Mouse (Mus musculus): ENCODE results near the gene Rnf8. TPM values are rescaled to one million over a fixed set of nuclear protein-coding genes. Genes with fewer than 3 reads are reported as not detected.
A peak's percentile ranks its signal among the peaks of the same experiment; 100 is the strongest.
"Not testable (repeated sequence)": the region's sequence is repeated elsewhere in the genome, so short reads cannot be mapped to it uniquely, and the experiment has no call there.

Rnf8 gene
- polyA plus RNA-seq, 2 experiments, result 23.7 to 35.9 TPM

DNA sequence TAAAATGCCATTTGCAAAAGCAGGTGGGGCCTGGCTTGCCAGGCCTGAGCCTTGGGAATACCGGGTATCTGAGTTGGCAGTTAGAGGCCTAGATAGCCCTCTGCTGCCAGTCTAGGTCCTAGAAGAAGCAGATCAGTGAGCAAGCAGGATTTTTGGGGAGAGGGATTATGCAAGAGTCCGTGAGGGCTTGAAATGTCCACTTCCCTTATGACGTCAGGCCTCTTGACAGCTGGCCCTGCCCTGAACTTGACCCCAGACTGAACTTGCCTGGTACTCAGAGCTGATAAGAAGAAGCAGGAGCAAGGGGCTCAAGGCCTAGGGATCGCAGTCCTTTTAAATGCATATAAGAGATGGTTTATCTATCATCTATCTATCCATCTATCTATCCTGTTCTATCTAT is 13.2 kb upstream of the Rnf8 start:
- H3K27ac ChIP-seq, result no peak overlapping the region
- TF ChIP-seq CTCF (IDR thresholded peaks at IDR 0.05; ENCODE audit: low read depth), result no peak
- TF ChIP-seq EP300 (IDR thresholded peaks at IDR 0.05; ENCODE audit: low read depth), result no peak
- no peak overlapping the region for H3K9ac ChIP-seq (replicated peaks)
- ATAC-seq (ENCODE audit: insufficient read depth) (no peak), DNase-seq (ENCODE audit: low read depth in 3 of 3, low spot score in 3 of 3) (no peak)
- no peaks in the 10 kb centered on the region for H3K9me3 ChIP-seq (ENCODE audit: control insufficient read depth, low read length)
- H3K36me3 ChIP-seq (replicated peaks; ENCODE audit: control insufficient read depth, insufficient read depth, low read depth), result no peaks in the 10 kb centered on the region
- no peaks in the 10 kb centered on the region for H3K4me1 ChIP-seq (replicated peaks; ENCODE audit: control insufficient read depth in 2 of 2, insufficient read depth in 2 of 2, low read length in 1 of 2)
- H3K4me3 ChIP-seq (ENCODE audit: insufficient read depth in 1 of 2, low read depth in 2 of 2, low read length in 2 of 2), result no peak overlapping the region
- no peaks in the 10 kb centered on the region for H3K27me3 ChIP-seq (ENCODE audit: control insufficient read depth, insufficient read depth, low read length)
- 50% methylated on average over 4 of the region's 4 CpGs for WGBS (ENCODE audit: insufficient replicate concordance)
- H3K4me2 ChIP-seq (ENCODE audit: low read depth), result no peak overlapping the region

DNA sequence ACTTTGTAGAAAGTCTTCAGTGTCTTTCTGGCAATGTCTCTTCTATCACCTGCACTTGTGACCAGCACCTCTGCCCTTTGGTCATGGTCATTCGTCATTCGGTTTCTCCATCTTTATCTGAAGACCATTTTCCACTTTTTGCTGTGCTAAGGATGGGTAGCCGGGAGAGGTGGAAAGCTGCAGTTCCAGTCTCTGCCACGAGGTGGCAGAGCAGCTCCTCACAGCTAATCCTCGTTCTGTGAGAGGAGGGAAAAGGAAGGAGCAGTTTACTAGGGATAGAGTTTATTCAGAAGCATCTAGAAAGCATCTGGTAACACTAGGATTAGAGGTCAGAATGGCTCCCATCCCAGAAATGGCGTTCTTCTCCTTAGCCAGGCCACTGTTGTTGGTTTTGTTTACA is 11.3 kb upstream of the Rnf8 start:
- H3K9ac ChIP-seq (replicated peaks), result no peak overlapping the region
- no peaks in the 10 kb centered on the region for H3K27me3 ChIP-seq (ENCODE audit: control insufficient read depth, insufficient read depth, low read length)
- no peak overlapping the region for H3K27ac ChIP-seq
- H3K36me3 ChIP-seq (replicated peaks; ENCODE audit: control insufficient read depth, insufficient read depth, low read depth), result no peaks in the 10 kb centered on the region
- H3K4me1 ChIP-seq (replicated peaks; ENCODE audit: control insufficient read depth in 2 of 2, insufficient read depth in 2 of 2, low read length in 1 of 2), result no peaks in the 10 kb centered on the region
- peak; percentile 31 to 39 (median 36) for DNase-seq (ENCODE audit: low read depth in 3 of 3, low spot score in 3 of 3)
- TF ChIP-seq CTCF (IDR thresholded peaks at IDR 0.05; ENCODE audit: low read depth) (peak; percentile 97), EP300 (IDR thresholded peaks at IDR 0.05; ENCODE audit: low read depth) (no peak)
- no peak for ATAC-seq (ENCODE audit: insufficient read depth)
- WGBS (ENCODE audit: insufficient replicate concordance), result 21% methylated on average over 6 of the region's 6 CpGs
- no peaks in the 10 kb centered on the region for H3K9me3 ChIP-seq (ENCODE audit: control insufficient read depth, low read length)
- H3K4me3 ChIP-seq (ENCODE audit: insufficient read depth in 1 of 2, low read depth in 2 of 2, low read length in 2 of 2), result no peak overlapping the region
- no peak overlapping the region for H3K4me2 ChIP-seq (ENCODE audit: low read depth)

DNA sequence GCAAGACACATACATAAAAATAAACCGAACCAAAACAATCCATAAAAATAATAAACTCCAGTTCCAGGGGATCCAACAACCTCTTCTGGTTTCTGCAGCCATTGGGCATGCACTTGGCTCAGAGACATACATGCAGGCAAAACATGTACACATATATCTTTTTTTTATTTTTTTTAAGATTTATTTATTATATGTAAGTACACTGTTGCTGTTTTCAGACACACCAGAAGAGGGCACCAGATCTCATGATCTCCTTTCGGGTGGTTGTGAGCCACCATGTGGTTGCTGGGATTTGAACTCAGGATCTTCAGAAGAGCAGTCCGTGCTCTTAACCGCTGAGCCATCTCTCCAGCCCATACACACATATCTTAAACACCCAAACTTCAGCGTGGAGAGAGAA is 1.1 kb upstream of the Rnf8 start:
- Histone ChIP-seq H3K4me2 (ENCODE audit: low read depth) (peak overlapping the region; percentile 84), H3K27ac (peak overlapping the region; percentile 40; the same call in 1 of the 2 replicates), H3K4me1 (replicated peaks; ENCODE audit: control insufficient read depth in 2 of 2, insufficient read depth in 2 of 2, low read length in 1 of 2) (peaks cover 8 to 21% of the 10 kb centered on the region in 2 experiments)
- not testable (repeated sequence) for H3K9me3 ChIP-seq (ENCODE audit: control insufficient read depth, low read length); ATAC-seq (ENCODE audit: insufficient read depth); H3K4me3 ChIP-seq (ENCODE audit: insufficient read depth in 1 of 2, low read depth in 2 of 2, low read length in 2 of 2); H3K36me3 ChIP-seq (replicated peaks; ENCODE audit: control insufficient read depth, insufficient read depth, low read depth); H3K27me3 ChIP-seq (ENCODE audit: control insufficient read depth, insufficient read depth, low read length); DNase-seq (ENCODE audit: low read depth in 3 of 3, low spot score in 3 of 3); H3K9ac ChIP-seq (replicated peaks)
- peak; percentile 33 for TF ChIP-seq CTCF (IDR thresholded peaks at IDR 0.05; ENCODE audit: low read depth)
- WGBS (ENCODE audit: insufficient replicate concordance), result 77% methylated on average over 5 of the region's 5 CpGs

DNA sequence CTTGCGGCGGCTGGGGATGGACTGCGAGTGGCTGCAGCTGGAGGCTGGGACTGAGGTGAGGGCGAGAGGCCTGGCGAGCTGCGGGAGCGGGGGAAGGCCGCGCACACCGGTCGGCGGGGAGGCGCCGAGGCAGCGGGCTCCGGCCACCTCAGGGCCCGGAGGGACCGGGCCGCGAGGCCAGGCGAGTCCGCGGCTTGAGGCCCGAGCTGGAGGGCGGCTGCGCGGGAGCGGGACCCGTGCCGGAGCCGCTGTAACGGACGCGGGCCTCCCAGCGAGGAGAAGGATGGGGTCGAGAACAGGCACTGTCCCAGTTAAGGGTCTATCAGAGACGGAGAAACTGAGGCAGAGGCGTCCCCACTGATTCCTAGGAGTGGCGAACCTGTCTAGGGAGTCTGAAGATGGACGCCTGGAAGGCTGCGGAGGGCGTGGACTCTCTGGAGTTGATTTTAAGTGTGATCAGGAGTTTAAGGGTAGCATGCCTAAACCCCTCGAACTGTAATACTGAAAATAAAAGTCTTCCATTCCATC is 498 bp downstream of the Rnf8 start:
- TF ChIP-seq CTCF (IDR thresholded peaks at IDR 0.05; ENCODE audit: low read depth) (no peak), EP300 (IDR thresholded peaks at IDR 0.05; ENCODE audit: low read depth) (no peak)
- DNase-seq (ENCODE audit: low read depth in 3 of 3, low spot score in 3 of 3) (peak in 1 of 3 experiments; percentile 9), ATAC-seq (ENCODE audit: insufficient read depth) (peak; percentile 63)
- Histone ChIP-seq H3K4me3 (ENCODE audit: insufficient read depth in 1 of 2, low read depth in 2 of 2, low read length in 2 of 2) (peak overlapping the region; percentile 76 to 89), H3K4me2 (ENCODE audit: low read depth) (peak overlapping the region; percentile 84), H3K36me3 (replicated peaks; ENCODE audit: control insufficient read depth, insufficient read depth, low read depth) (peaks cover 17% of the 10 kb centered on the region), H3K4me1 (replicated peaks; ENCODE audit: control insufficient read depth in 2 of 2, insufficient read depth in 2 of 2, low read length in 1 of 2) (peaks cover 8 to 21% of the 10 kb centered on the region in 2 experiments), H3K27ac (peak overlapping the region; percentile 68), H3K27me3 (ENCODE audit: control insufficient read depth, insufficient read depth, low read length) (no peaks in the 10 kb centered on the region), H3K9me3 (ENCODE audit: control insufficient read depth, low read length) (no peaks in the 10 kb centered on the region), H3K9ac (replicated peaks) (peak overlapping the region; percentile 84)
- under 1% methylated on average over 43 of the region's 43 CpGs for WGBS (ENCODE audit: insufficient replicate concordance)

DNA sequence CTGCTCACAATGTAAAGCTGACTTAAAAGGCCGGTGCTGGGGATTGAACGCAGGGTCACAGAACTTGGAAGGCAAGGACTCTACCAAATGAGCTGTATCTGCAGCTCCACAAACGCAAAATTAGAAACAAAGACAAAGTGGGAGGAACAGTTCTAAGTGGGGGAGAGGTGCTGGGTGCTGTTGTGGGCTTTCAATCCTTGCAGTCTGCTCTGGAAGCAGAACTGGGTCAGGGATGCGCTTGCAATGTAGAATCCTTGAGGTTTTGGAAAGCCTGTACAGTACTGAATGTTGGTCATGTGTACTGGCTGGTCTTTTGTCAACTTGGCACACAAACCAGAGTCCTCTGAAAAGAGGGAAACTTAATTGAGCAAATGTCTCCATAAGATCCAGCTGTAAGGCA is 1.0 kb downstream of the Rnf8 start:
- Histone ChIP-seq H3K27ac (no peak overlapping the region), H3K4me2 (ENCODE audit: low read depth) (peak overlapping the region; percentile 84), H3K9ac (replicated peaks) (peak overlapping the region; percentile 84), H3K9me3 (ENCODE audit: control insufficient read depth, low read length) (no peaks in the 10 kb centered on the region), H3K36me3 (replicated peaks; ENCODE audit: control insufficient read depth, insufficient read depth, low read depth) (peaks cover 17% of the 10 kb centered on the region), H3K27me3 (ENCODE audit: control insufficient read depth, insufficient read depth, low read length) (no peaks in the 10 kb centered on the region), H3K4me1 (replicated peaks; ENCODE audit: control insufficient read depth in 2 of 2, insufficient read depth in 2 of 2, low read length in 1 of 2) (peaks cover 8 to 21% of the 10 kb centered on the region in 2 experiments), H3K4me3 (ENCODE audit: insufficient read depth in 1 of 2, low read depth in 2 of 2, low read length in 2 of 2) (peak overlapping the region; percentile 76 to 89)
- 13% methylated on average over 4 of the region's 4 CpGs for WGBS (ENCODE audit: insufficient replicate concordance)
- DNase-seq (ENCODE audit: low read depth in 3 of 3, low spot score in 3 of 3) (no peak), ATAC-seq (ENCODE audit: insufficient read depth) (no peak)
- TF ChIP-seq EP300 (IDR thresholded peaks at IDR 0.05; ENCODE audit: low read depth) (no peak), CTCF (IDR thresholded peaks at IDR 0.05; ENCODE audit: low read depth) (no peak)

Measured in liver, embryonic 14.5 days (tissue).